Mouse (Mus musculus) left cerebral cortex, adult 2 months (tissue): ENCODE measurements around the gene Rubcn. TPM values are rescaled to one million over a fixed set of nuclear protein-coding genes. Genes with fewer than 3 reads are reported as not detected.

Experiments
- DNase-seq, 2 experiments: peaks; one replicate each; pipeline ENCODE4 v3.0.0; 2021 to 2022; ENCODE audit warnings: low spot score in 2 of 2, mixed read lengths in 1 of 2; ENCODE audit errors: extremely low spot score in 1 of 2
- H3K27ac ChIP-seq: fragments of 200-600 bp; 2 replicates; pipeline ENCODE4 v1.8.1; 2022
- H3K4me3 ChIP-seq: fragments of 200-600 bp; 2 replicates; pipeline ENCODE4 v1.8.1; 2022
- CTCF ChIP-seq: fragments of 200-600 bp; IDR thresholded peaks from 2 replicates; pipeline ENCODE4 v1.8.1; 2022; ENCODE audit warnings: antibody characterized with exemption, mild to moderate bottlenecking, moderate library complexity
- intact Hi-C: fragments of 180-260 bp; cut with DNase I; formaldehyde crosslinking; loops from one replicate; pipeline ENCODE4 v1.15.1; 2025
- total RNA-seq, 2 experiments: library from RNA; stranded (reverse); gene quantifications; 2 replicates each; pipeline ENCODE4 v1.2.3; 2021

The Rubcn gene
- total RNA-seq, 2 experiments from 2014 or later, result 69.8 to 73.7 TPM

DNA sequence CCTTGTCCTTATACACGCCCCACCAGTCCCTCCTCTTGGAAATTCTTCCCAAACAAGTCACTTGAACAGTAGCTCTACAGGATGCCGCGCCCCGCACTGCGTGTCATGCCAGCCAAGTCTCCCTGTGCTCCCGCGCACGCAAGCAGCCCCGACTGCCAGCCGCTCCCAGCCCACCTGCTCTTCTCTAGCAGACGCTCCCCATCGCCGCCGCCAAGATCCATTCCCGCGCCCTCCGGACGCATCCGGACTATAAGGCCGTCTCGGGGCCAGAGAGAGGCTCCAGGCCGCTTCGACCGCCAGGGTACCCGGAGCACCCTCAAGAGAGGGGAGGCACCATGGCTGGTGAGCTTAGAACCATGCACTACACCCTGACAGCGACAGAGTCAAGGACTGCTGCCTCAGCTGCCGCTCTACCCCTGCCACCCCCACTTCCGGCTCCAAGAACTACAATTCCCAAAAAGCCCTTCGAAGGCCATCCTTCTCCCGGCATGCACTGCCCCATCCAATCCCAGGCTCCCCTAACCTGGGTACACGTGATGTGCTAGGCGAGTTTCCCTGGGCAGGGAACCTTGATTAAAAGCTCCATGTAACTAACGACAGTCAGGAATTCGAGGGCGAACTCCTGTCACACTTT lies 9.5 kb downstream of the Rubcn start:
- Histone ChIP-seq H3K27ac (peak overlapping the region; percentile 87), H3K4me3 (peak overlapping the region; percentile 97)
- TF ChIP-seq CTCF, result peak; percentile 6; the same call in 1 of the 2 replicates
- DNase-seq, result peak; percentile 88 to 90
- intact Hi-C loops, result no loop called here

DNA sequence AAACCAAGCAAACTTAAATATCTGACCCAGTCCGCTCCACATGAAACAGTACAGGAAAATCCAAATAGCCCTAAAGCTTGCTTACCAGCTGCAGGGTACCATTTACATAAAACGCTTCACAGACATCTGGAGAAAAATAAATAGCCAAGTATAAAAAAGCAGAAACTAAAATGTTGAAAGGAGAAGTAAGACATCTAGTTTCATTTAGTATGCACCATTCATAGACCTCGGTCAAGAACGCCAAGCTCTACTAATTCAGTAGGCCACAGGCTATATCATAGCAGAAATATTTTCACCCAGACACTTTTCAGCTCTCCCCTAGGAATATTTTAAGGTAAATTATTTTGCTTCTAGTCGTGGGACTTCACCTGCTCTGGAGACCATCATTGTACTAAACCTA lies 10.9 kb downstream of the Rubcn start:
- no peak for TF ChIP-seq CTCF

GRCm38 (mm10) chr16:32865401-32865800 lies 12.2 kb downstream of the Rubcn start:
- H3K4me3 ChIP-seq, result no peak overlapping the region

More for the DNA sequence above, 10.9 kb downstream of the Rubcn start:
- H3K4me3 ChIP-seq, result peak overlapping the region; percentile 5; the same call in 1 of the 2 replicates
- no peak for DNase-seq
- H3K27ac ChIP-seq, result no peak overlapping the region
- intact Hi-C loops, result no loop called here

DNA sequence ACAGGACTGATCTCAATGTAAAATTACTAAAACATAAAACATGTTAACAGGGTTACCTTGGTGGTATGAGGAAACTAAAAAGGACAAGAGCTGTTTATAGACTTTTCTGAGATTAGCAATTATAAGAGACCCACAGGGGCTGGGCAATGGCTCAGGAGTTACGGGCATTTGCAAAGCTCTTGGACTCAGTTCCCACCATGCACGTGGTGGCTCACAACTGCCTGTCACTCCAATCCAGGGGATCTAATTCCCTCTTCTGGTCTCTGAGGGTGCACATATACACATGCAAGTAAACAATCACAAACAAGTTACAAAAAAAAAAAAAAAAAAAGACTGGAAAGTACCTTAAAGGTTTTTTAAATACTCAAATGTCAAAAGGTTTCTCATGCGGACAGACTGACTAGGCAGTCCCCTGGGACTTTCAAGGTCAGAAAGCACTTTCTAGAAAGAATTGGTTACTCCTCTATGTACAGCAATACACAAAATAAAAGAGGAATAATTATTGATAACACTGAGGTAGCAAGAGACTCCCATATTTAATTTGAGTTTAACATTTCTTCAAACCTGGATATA lies 15.7 kb downstream of the Rubcn start:
- Histone ChIP-seq H3K27ac (no peak overlapping the region), H3K4me3 (no peak overlapping the region)
- no peak for TF ChIP-seq CTCF
- intact Hi-C loops, result no loop called here
- DNase-seq, result no peak

More at GRCm38 (mm10) chr16:32865401-32865800, 12.2 kb downstream of the Rubcn start:
- no peak for TF ChIP-seq CTCF
- intact Hi-C loops, result no loop called here
- H3K27ac ChIP-seq, result no peak overlapping the region
- DNase-seq, result no peak

DNA sequence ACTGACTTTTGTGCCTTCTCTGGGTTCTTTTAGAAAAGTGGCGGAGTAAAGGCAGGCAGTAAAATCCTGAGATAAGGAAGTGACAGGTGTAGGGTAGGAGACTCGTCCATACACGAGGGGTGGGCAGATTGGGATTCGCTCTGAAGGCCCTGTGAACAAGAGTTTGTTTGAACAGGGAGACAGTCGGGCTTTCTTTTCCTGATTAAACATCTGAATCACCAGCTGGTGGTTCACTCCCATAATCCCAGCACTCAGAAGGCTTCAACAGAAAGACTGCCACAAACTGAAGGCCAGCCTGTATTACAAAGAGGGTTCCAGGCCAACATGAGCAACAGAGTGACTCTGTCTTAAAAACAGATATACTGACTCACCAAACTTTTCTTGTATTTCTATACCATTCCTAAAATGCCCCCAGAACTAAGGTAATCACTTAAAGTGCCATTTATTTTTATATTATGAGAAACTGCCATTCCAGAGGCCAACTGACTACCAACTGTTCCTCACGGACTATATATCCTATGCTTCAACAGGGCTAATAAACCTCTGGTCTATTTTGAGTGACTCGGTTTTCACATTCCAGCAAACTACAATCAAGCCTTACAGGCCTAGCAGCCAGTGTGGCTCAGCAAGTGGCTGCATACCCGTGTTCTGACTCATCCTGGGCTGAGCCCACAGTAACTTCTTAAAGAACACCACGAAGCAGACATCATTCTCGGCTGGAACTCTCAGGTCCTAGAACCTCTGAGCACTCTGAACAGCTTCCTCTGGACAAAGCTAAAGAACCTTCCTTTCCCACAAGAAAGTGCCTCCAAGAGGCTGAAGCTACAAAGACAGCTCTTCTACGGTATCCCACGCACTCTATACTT lies 18.6 kb downstream of the Rubcn start:
- intact Hi-C loops, result no loop called here
- no peak for TF ChIP-seq CTCF
- H3K4me3 ChIP-seq, result no peak overlapping the region
- peak overlapping the region; percentile 37; the same call in 1 of the 2 replicates for H3K27ac ChIP-seq
- DNase-seq, result no peak

- no peak for DNase-seq
- peak overlapping the region; percentile 20; the same call in 1 of the 2 replicates for H3K27ac ChIP-seq
- no peak overlapping the region for H3K4me3 ChIP-seq
- TF ChIP-seq CTCF, result no peak
- intact Hi-C loops, result no loop called here
Observed at GRCm38 (mm10) chr16:32858356-32858755, 19.2 kb downstream of the Rubcn start.

GRCm38 (mm10) chr16:32856751-32857150 lies 20.8 kb downstream of the Rubcn start:
- Histone ChIP-seq H3K27ac (no peak overlapping the region), H3K4me3 (no peak overlapping the region)
- no peak for TF ChIP-seq CTCF
- intact Hi-C loops, result no loop called here
- no peak for DNase-seq

GRCm38 (mm10) chr16:32854050-32854571 lies 23.5 kb downstream of the Rubcn start:
- DNase-seq, result no peak
- H3K4me3 ChIP-seq, result no peak overlapping the region
- TF ChIP-seq CTCF, result no peak
- H3K27ac ChIP-seq, result peak overlapping the region; percentile 47; the same call in 1 of the 2 replicates
- intact Hi-C loops, result no loop called here

DNA sequence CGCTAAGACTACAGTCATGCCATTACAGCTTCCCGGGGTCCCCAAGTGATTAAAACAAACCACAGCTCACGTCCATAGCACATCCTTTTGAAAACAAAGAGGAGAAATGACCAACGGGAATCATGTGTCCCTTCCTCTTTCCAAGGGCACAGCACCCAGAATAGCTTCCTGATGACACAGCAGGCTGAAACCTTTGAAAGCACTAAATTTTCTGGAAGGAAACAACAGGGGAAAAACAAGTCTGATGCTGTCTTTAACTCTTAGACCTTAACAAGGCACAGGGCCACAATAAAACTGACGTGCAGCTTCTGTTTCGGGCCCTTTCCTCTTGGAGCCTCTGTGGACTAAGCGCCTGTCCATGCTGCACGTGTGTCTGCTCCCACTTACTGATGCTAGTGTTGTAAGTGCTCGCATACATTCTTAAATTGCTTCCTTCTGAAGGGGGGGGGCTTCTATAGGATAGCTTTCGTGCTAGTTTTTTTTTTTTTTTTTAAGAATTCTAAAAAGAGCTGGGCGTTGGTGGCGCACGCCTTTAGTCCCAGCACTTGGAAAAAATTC lies 24.0 kb downstream of the Rubcn start:
- DNase-seq, result no peak
- Histone ChIP-seq H3K27ac (peak overlapping the region; percentile 64), H3K4me3 (no peak overlapping the region)
- TF ChIP-seq CTCF, result no peak
- intact Hi-C loops, result no loop called here

GRCm38 (mm10) chr16:32849042-32849830 lies 28.3 kb downstream of the Rubcn start:
- TF ChIP-seq CTCF, result no peak
- Histone ChIP-seq H3K4me3 (no peak overlapping the region), H3K27ac (no peak overlapping the region)
- DNase-seq, result no peak
- intact Hi-C loops, result no loop called here

GRCm38 (mm10) chr16:32847103-32847502 lies 30.5 kb downstream of the Rubcn start:
- no peak for DNase-seq
- no peak for TF ChIP-seq CTCF

More at GRCm38 (mm10) chr16:32847103-32847502, 30.5 kb downstream of the Rubcn start:
- Histone ChIP-seq H3K27ac (peak overlapping the region; percentile 28; the same call in 1 of the 2 replicates), H3K4me3 (no peak overlapping the region)
- intact Hi-C loops, result no loop called here
